Mouse (Mus musculus): ENCODE measurements around the gene Fam19a3.
"Not testable (repeated sequence)": the region's sequence is repeated elsewhere in the genome, so short reads cannot be mapped to it uniquely, and the experiment has no call there.

Fam19a3 gene

DNA sequence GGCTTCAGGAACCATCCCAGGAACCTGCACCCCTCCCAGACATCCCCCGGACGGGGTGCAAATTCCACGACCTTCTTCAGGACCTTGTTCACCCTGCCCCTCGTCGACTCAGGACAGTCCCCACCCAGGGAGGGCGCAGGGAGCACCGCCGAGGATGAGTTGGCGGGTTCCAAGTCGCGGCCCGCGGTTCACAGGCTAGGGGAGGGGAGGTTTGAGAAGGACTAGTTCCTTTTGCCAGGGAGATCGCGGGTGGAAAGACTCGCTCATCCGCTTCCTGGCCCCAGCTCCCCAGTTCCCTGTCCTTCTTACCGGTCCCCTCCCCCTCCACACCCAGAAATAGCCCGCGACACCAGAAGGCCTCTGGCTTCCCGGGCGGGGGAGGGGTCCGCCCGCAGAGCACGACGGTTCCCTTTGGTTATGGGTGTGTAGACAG is at the start of gene Fam19a3:
Fam19a3 (minus strand) TSS at position 370 of the 433 bp plus-strand sequence.
- DNase-seq: peak in 1 of 2 experiments; percentile 35

DNA sequence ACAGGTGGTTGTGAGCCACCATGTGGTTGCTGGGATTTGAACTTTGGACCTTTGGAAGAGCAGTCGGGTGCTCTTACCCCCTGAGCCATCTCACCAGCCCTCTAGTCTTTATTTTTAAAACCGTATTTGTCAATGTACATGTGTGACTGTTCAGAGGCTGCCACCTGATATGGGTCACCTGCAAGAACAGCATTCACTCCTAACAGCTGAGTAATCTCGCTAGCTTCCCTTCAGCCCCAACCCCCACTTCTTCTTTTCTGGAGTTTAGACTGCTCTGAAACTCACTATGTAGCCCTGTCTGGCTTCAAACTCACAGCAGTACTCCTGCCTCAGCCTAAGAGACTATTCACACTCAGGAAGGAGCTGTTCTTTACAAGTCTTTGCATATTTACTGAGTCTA is 40.8 kb upstream of the Fam19a3 start:
- DNase-seq: no peak

DNA sequence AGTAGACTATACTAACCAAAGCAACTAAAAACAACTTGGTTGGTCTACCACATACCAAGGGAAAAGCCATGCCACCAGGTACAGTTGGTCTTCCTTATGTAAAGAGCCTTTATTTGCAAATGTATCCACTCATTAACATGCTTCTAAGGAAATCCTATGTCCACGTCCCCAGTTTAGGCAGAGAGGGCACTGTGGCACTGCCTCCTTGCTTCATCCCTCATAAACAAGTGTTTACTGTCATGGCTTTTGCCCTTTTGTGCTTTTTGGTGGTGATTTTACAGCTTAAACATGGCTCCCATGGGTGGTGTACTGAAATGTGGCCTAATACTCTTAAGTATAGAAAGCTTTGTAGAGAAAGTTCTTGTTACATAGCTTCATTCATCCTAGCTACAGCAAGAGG is 38.8 kb upstream of the Fam19a3 start:
- DNase-seq: no peak

DNA sequence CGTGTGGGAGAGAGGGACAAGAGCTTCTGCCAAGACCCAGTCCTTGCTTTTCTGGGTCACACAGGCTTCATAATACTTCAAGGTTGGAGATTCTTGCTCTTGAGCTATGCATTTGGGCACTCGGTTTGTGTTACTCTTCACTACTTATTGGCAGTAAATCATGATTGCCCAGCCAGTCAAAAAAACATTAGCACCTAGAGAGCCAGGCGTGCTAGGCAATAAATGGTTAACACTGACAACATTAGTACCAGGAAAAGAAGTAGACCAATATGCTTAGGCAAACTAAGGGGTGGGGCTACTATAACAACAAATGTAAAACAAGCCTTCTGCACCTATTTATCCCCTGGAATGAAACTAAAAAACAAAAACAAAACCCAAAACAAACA is 37.1 kb upstream of the Fam19a3 start:
- DNase-seq: no peak

DNA sequence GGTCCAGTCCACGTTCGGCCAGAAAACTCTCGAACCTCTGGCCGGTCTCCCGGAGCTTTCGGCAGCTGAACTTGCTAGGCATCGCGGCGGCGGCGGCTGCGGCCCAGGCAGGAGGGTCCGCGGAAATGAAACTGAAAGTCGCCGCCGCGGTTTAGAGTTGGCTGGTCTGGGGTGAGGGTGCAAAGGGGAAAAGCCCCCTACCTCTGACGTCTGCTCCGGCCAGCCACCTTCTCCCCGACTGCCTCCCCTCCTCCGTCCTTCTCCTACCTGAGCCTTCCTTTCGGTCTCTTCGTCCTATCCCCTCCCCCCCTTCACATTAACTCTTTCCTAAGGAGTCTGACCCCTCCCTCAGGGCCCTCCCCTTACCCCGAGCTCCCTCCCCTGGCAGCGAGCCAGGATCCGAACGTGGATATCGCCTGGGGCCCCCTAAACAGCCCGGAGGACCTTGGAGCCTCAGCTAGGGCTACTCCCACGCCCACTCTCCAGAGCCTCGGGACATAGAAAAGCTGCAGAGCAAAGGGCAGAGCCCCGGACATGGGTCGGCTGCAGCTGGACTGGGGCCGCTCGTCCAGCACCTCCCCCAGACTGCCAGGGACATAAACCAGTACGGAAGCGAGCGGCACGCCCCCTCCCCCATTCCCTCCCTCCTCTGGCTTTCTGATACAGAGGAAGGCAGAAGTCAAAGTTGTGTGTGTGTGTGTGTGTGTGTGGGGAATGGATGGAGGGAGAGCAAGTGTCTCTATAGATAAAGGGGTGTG is 36.5 kb upstream of the Fam19a3 start, which contains the start of gene Mov10:
Mov10 (minus strand) TSS at position 573 of the 758 bp plus-strand sequence.
- peak; percentile 84 to 87 for DNase-seq

DNA sequence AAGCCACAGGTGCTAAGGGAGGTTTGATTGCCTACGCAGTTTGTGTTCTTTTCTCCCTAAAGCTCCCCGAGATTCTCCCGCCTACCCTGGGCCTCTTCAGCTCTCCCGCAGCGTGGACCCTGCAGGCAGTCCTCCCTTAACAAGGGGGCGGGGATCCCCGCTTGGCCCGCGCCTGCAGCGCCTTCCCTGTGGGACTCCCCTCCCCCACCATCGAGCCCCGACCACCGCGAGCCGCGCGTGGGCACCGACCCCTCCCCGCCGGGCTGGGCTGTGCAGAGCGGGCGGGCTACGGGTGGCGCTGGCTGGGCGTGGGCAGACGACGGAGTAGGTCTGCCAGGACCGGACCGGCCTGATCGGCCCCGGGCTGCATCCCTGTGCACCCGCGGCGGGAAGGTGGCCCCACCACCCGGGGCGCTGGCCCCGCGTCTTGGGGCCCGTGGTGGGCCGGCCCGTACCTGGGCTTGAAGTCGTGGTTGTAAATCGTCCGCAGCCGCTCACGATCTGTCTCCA is 35.9 kb upstream of the Fam19a3 start:
- peak in 1 of 2 experiments; percentile 57 for DNase-seq

- DNase-seq: no peak
Measured at GRCm38 (mm10) chr3:104816130-104816529, 34.5 kb upstream of the Fam19a3 start.

- no peak for DNase-seq
Measured at GRCm38 (mm10) chr3:104815346-104815745, 33.7 kb upstream of the Fam19a3 start.

GRCm38 (mm10) chr3:104814746-104815145 is 33.1 kb upstream of the Fam19a3 start:
- DNase-seq: no peak

GRCm38 (mm10) chr3:104813227-104813626 is 31.6 kb upstream of the Fam19a3 start:
- DNase-seq: not testable (repeated sequence)

GRCm38 (mm10) chr3:104812254-104812653 is 30.6 kb upstream of the Fam19a3 start:
- no peak for DNase-seq

- no peak for DNase-seq
Measured at GRCm38 (mm10) chr3:104811752-104812151, 30.1 kb upstream of the Fam19a3 start.

DNA sequence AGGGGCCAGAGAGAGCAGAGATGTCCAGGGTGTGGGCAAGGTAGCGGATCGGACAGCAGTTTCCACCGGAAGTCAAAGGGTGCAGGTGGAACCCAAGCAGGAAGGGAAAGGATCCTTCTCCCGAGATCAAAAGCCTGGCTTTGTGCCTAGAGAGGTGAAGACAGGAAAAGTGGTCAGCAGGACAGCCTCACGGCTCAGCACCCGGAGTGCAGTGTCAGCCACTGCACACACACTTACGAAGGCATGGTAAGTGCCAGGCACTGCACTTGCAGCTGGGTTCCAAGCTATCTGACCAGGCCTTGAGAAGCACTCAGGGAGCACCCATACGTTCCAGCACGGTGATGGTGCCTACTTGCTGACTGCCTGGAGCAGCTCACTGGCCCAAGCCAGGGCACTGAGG is 23.9 kb upstream of the Fam19a3 start:
- no peak for DNase-seq

GRCm38 (mm10) chr3:104804312-104804711 is 22.7 kb upstream of the Fam19a3 start:
- DNase-seq: no peak

GRCm38 (mm10) chr3:104801481-104801880 is 19.8 kb upstream of the Fam19a3 start:
- no peak for DNase-seq

- DNase-seq: no peak
Measured at GRCm38 (mm10) chr3:104800681-104801080, 19.0 kb upstream of the Fam19a3 start.

- peak; percentile 71 to 77 for DNase-seq
Measured at GRCm38 (mm10) chr3:104796430-104797082, 14.9 kb upstream of the Fam19a3 start.

DNA sequence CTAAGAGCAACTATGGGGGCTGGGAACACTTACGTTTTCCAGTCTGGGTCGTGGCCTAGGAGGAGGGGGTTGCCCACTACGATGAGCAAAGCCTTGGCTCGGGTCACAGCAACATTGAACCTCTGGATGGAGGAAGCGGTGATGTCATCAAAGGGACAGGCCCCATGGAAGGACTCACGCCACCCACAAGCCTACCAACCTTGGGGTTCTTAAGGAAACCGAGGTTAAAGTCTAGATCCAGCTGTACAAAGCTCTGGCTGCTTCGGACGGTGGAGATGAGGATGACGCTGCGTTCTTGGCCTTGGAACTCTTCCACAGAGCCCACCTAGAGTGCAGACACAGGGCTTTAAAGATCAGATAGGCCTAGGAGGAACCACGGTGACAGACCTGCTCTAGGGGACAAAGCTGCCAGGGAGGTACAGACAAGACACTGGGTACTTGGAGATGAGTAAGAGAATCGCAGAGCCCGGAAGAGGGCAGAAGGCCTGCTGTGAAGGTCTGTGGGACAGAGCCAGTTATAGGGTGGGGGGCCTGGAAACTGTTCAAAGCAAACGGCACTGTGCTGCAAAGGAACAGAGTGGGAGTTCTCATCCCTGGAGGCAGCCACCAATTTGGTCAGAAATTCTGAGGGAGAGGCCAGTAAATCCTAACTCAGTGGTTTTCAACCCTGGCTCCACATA is 14.2 kb upstream of the Fam19a3 start:
- DNase-seq: no peak

DNA sequence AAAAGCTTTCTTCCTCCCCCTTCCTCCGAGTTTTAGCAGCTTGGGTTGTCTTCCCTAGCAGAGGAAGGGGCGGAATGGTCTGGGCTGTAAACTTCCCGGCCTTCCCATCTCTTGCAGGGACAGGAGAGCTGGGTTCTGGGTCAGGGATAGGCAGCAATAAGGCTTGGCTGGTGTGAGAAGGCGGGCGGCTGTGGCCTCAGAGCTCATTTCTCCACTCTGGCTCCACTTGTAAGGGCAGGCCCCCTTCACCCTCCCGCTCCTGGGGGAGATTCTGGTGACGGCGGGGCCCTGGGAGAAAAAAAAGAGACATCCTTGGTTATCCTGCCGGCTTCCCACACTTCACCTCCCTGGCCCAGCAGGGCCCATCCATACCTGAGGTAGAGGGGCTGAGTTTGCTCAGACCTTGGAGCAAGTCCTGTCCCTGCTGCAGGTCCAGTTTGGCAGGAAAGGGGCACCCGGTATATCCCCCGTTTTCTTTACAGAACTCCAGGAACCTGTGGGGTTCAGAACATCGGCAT is 13.4 kb upstream of the Fam19a3 start:
- DNase-seq: no peak

GRCm38 (mm10) chr3:104793871-104794828 is 12.5 kb upstream of the Fam19a3 start:
- DNase-seq: peak; percentile 94 to 96

DNA sequence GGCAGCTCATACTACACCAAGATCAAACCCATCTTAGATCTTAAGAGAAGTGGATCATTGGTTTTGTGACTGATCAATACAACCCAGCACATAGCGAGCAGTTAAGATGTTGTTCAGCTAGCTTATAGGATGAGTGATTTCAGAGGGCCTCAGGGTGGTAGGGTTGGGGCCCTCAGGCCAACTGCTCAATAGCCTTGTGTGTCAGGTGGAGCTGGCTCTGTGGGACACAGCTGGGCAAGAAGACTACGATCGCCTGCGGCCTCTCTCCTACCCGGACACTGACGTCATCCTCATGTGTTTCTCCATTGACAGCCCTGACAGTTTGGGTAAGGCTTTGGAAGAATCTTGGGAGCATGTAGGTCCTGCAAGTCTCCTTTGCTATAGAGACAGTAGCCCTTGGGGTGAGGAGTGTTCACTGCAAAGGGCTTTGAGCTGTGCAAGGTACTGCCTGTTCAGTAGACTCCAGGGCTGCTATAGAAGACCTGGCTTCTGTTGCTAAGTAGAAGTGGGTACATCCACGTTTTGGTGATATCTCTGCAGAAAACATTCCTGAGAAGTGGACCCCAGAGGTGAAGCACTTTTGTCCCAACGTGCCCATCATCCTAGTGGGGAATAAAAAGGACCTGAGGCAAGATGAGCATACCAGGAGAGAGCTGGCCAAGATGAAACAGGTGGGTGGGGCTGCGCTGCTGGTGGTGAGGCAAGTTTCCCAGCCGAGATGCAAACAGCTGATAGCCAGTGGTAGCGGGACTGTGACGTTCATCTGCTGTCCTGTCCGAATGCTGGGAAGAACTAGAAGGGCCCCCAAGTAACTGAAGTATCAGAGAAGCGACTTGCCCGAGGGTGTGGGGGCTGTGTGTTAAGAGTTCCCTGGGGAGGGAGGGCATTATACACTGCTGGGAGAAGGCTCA is 11.0 kb upstream of the Fam19a3 start:
- DNase-seq: no peak
